Mouse (Mus musculus): ENCODE data around the gene Akt1. TPM values are rescaled to one million over a fixed set of nuclear protein-coding genes. Genes with fewer than 3 reads are reported as not detected.

The Akt1 gene
- total RNA-seq, 2 experiments from 2014 or later: 217 to 237 TPM

- intact Hi-C loops (cut with DNase I): loop anchor here (2.0 kb wide), 1 partner anchor 15 kb away; the partner anchor contains the start of gene Zbtb42
- DNase-seq: peak; percentile 98
Observed at GRCm38 (mm10) chr12:112693185-112694126, 18.8 kb upstream of the Akt1 start.

- DNase-seq: no peak
- intact Hi-C loops (cut with DNase I): no loop called here
Observed at GRCm38 (mm10) chr12:112688458-112688857, 13.8 kb upstream of the Akt1 start.

GRCm38 (mm10) chr12:112683351-112683750, 8.7 kb upstream of the Akt1 start:
- DNase-seq: no peak
- intact Hi-C loops (cut with DNase I): no loop called here

- intact Hi-C loops (cut with DNase I): loop anchor here (2.0 kb wide), 1 partner anchor 13 kb away; no protein-coding TSS in a partner anchor
- peak; percentile 34 to 52 for DNase-seq
Observed at GRCm38 (mm10) chr12:112679027-112679996, 4.6 kb upstream of the Akt1 start.

- DNase-seq: peak; percentile 81 to 84
- intact Hi-C loops (cut with DNase I): loop anchor here (2.0 kb wide), 1 partner anchor 14 kb away; no protein-coding TSS in a partner anchor
Observed at GRCm38 (mm10) chr12:112678555-112679026, 3.9 kb upstream of the Akt1 start, which contains the start of gene Zbtb42. Gene Zbtb42 (plus strand): TSS chr12:112678828.

- DNase-seq: no peak
- intact Hi-C loops (cut with DNase I): loop anchor here (2.0 kb wide), 1 partner anchor 15 kb away; no protein-coding TSS in a partner anchor
Observed at GRCm38 (mm10) chr12:112677943-112678554, 3.4 kb upstream of the Akt1 start.

- intact Hi-C loops (cut with DNase I): no loop called here
- DNase-seq: no peak
Observed at GRCm38 (mm10) chr12:112677076-112677475, 2.4 kb upstream of the Akt1 start.

GRCm38 (mm10) chr12:112675245-112676035, 756 bp upstream of the Akt1 start:
- DNase-seq: peak; percentile 87 to 91
- intact Hi-C loops (cut with DNase I): loop anchor here (2.0 kb wide), 1 partner anchor 17 kb away; no protein-coding TSS in a partner anchor

- peak; percentile 65 to 66 for DNase-seq
Observed at GRCm38 (mm10) chr12:112673576-112674091, 1.1 kb downstream of the Akt1 start.

GRCm38 (mm10) chr12:112672744-112673575, 1.7 kb downstream of the Akt1 start:
- peak; percentile 53 to 61 for DNase-seq
- intact Hi-C loops (cut with DNase I): no loop called here

More at GRCm38 (mm10) chr12:112673576-112674091, 1.1 kb downstream of the Akt1 start:
- intact Hi-C loops (cut with DNase I): loop anchor here (2.0 kb wide), 1 partner anchor 15 kb away; no protein-coding TSS in a partner anchor

- intact Hi-C loops (cut with DNase I): no loop called here
- DNase-seq: no peak
Observed at GRCm38 (mm10) chr12:112671891-112672290, 2.8 kb downstream of the Akt1 start.

- DNase-seq: peak; percentile 68 to 83
Observed at GRCm38 (mm10) chr12:112670718-112671393, 3.8 kb downstream of the Akt1 start.

GRCm38 (mm10) chr12:112667619-112668297, 6.9 kb downstream of the Akt1 start:
- DNase-seq: peak; percentile 64 to 68

More at GRCm38 (mm10) chr12:112670718-112671393, 3.8 kb downstream of the Akt1 start:
- intact Hi-C loops (cut with DNase I): no loop called here

GRCm38 (mm10) chr12:112665881-112666544, 8.7 kb downstream of the Akt1 start:
- no peak for DNase-seq
- intact Hi-C loops (cut with DNase I): no loop called here

More at GRCm38 (mm10) chr12:112667619-112668297, 6.9 kb downstream of the Akt1 start:
- intact Hi-C loops (cut with DNase I): no loop called here

GRCm38 (mm10) chr12:112665445-112665844, 9.2 kb downstream of the Akt1 start:
- DNase-seq: peak; percentile 70 to 73
- intact Hi-C loops (cut with DNase I): no loop called here

GRCm38 (mm10) chr12:112664656-112665055, 10.0 kb downstream of the Akt1 start:
- intact Hi-C loops (cut with DNase I): no loop called here
- no peak for DNase-seq

Measured in heart, postnatal 14 days (tissue).